Mouse (Mus musculus) lung, adult 2 months (tissue): ENCODE data around the gene Nek4.

Experiments
- CTCF ChIP-seq: fragments of 200-500 bp; IDR thresholded peaks from 2 replicates; pipeline ENCODE4 v1.5.1; 2011; ENCODE audit warnings: mild to moderate bottlenecking, low read length, control low read depth; ENCODE audit not compliant: insufficient read depth
- POLR2A ChIP-seq: fragments of 200-500 bp; IDR thresholded peaks from 2 replicates; pipeline ENCODE4 v1.6.1; 2011; ENCODE audit warnings: low read depth, mild to moderate bottlenecking, control low read depth, low read length, borderline replicate concordance; ENCODE audit errors: extremely low read depth

GRCm38 (mm10) chr14:31011588-31011987, 60.4 kb downstream of the Nek4 start:
- no peak for TF ChIP-seq CTCF
- TF ChIP-seq POLR2A = no peak
